Mouse (Mus musculus) kidney, adult 9 months (tissue): ENCODE measurements around the gene Adamtsl5.

ENCODE experiments used
- DNase-seq: peaks from one replicate; pipeline ENCODE4 v3.0.0; 2022

The Adamtsl5 gene

GRCm38 (mm10) chr10:80292251-80293146 lies 55.7 kb downstream of the Adamtsl5 start, which contains the start of gene Rps15:
Gene Rps15 (plus strand): TSS chr10:80292453.
- peak; percentile 95 for DNase-seq
